Mouse (Mus musculus) testis, postnatal 14 days (tissue): ENCODE data around the gene Rfx3.
A peak's percentile ranks its signal among the peaks of the same experiment; 100 is the strongest.

Experiments
- DNase-seq: peaks from one replicate; pipeline ENCODE4 v3.0.0; 2021; ENCODE audit warnings: low spot score

The Rfx3 gene

DNA sequence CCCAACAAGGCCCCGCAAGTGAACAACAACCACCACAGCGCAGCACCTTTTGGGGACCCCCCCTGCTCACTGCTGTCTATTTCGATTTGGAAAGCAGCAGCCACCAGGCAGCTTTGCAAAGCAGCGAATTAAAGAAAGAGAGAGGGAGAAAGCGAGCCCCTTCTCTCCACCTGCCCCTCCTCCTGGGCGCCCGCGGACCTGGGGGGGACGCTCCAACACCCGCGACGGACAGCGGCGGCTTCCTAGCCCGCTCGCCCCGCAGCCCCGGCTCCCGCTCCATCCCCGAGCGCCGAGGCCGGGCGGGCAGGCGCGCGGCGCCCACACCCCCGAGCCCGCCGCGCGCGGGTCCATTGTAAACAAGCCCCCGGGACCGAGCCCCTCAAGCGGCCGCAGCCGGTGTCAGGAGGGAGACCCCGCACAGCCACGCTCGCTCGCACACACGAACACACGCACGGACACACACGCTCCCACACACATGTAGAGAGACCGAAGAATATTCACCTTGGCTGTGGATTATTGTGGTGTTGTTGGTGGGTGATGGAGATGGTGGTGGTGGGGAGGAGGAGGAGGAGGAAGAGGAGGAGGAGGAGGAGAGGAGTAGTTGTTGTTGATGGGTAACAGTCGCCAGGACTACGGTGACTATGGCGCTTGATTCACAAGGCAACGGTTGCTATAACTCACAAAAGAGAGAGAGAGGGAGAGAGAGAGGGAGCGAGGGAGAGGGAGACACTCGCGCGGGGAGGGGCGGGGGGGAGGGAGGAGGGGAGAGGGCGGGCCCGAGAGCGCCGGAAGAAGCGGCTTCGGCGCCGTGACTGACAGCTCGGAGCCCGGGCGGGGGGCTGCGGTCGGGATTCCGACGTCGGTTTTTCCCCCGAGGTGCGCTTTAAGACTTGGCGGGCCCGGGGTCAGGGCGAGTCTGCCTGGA, at the start of gene Rfx3:
Gene Rfx3 (minus strand): TSS at position 696 of the 925 bp plus-strand sequence.
- peak; percentile 66 for DNase-seq

DNA sequence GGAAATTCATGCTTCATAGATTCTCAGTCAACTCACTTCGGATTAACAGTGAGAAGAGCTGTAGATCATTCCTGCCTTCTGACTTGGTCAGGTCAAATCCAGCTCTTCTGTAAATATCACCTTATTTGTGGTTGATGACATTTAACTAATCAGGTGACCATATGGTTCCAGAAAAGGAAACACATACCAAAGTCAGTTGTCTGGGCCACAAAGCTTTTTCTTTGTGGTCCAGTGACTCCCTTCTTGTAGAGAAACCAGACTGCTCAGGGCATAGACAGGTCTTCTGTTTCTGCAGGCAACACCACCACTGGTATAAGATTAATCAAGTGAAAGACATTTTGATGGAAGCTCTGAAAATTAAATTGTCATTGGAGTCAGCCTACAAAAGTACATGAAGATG, 41.1 kb upstream of the Rfx3 start:
- DNase-seq: no peak

DNA sequence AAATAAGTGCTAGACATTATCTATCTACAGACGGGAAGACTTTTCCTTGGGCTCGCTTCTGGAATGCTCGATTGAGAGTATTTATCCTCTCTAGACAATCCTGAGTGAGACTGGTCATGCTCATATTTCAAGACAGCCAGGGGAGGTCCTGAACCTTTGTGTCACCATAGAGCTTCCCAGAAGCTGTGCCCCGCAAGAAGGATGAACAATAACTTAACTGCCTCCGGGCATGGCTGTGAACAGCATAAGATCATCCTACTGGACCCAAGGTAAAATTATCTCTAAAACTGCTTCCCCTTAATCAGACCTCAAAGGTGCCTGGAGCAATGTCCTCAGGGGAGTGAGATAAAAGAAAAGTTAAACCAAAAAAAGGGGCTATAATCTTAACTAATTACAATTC, 40.6 kb upstream of the Rfx3 start:
- no peak for DNase-seq

DNA sequence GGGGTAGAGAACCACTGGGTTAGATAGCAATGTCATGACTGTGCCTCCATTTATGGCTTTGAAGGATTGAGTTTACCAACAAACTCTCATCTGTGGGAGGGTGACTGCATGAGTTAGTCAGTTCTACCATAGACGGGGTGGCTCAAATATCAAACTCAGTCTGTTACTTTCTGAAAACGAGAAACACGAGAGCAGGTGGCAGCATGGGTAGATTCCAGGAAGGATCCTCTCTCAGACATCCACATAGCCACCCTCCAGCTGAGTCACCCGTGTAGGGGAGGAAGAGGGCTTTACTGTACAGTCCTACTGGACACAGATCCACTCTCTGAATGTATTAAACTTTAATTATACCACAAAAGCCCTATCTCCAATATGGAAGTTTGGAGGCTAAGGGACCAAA, 38.3 kb upstream of the Rfx3 start:
- no peak for DNase-seq

DNA sequence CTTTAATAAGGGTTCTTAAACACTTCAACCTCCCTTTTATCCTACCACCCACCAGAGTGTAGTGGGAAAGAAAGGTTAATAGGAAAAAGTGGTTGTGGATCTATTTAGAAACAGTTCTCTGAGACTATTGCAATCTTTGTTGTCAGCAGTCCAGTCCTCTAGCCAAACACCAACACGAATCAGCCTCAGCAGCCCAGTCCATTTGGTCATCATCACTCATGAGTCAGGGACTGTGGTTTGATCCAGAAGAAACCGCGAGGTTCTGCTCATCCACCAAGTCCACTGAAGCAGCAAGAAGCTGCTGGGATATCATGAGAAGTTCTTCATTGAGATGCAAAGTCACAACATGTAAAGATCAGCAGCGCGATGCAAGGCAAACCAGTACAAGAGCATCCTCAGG, 35.8 kb upstream of the Rfx3 start:
- no peak for DNase-seq

- no peak for DNase-seq
Observed at GRCm38 (mm10) chr19:28044950-28045349, 34.0 kb upstream of the Rfx3 start.

DNA sequence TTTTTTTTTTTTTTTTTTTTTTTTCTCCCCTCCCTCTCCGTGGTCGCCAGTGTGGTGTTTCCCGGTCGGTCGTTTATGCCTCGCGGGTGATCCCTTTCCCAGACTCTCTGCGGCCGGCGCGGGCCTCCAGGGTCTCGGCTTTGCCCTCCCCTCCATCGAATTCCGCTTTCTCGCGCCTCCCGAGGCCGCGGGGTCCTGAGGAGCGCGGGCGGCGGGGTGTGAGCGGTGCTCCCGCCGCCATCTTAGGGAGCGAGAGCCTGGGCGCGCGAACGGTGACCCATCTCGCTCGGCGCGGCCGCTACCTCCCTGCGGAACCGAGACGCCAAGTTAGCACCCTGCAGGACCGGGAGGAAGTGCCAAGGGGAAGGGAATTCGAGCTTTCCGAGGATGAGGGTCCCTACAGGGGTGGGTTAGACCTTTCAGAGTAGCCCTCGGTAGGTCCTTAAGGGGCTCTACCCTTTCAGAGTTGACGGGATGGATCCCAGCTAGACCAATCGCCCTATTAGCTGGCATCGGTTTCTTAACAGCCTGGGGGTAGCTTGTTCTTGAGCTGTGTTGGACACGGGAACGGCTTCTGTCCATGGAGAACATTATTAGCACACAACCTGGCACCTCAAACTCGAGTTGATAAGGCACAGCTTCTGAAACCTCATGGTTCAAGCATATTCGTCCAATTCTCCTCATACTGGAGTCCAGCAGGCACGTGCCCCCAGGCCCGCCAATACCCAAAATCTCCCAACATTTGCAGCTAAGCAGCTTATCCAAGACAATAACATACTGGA, 943 bp upstream of the Rfx3 start:
- DNase-seq: peak; percentile 79

GRCm38 (mm10) chr19:28011396-28011717, 391 bp upstream of the Rfx3 start:
- DNase-seq: peak; percentile 97

- DNase-seq: no peak
Observed at GRCm38 (mm10) chr19:28009587-28010281, 1.2 kb downstream of the Rfx3 start.

- no peak for DNase-seq
Observed at GRCm38 (mm10) chr19:28004190-28004589, 6.8 kb downstream of the Rfx3 start.

- DNase-seq: no peak
Observed at GRCm38 (mm10) chr19:28003474-28003873, 7.5 kb downstream of the Rfx3 start.

GRCm38 (mm10) chr19:28002708-28003107, 8.3 kb downstream of the Rfx3 start:
- DNase-seq: no peak

DNA sequence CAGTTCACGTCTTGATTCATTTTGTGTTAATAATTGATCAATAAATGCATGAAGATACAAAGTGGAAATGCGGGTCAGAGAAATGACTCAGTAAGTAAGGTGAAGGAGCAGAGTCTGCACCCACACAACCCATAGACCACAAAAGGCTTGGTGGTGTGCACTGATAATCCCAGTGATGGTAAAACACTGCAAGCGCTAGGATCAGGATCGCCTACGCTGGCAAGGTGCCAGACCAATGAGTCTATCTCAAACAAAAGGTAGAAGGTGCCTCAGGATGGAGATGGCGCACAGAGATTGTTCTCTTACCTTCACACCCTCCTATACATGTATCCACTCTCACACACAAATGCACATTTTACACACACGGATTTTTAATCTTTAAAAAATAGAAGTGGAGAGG, 18.2 kb downstream of the Rfx3 start:
- no peak for DNase-seq

GRCm38 (mm10) chr19:27988746-27989145, 22.2 kb downstream of the Rfx3 start:
- DNase-seq: no peak

GRCm38 (mm10) chr19:27967590-27967989, 43.4 kb downstream of the Rfx3 start:
- no peak for DNase-seq

DNA sequence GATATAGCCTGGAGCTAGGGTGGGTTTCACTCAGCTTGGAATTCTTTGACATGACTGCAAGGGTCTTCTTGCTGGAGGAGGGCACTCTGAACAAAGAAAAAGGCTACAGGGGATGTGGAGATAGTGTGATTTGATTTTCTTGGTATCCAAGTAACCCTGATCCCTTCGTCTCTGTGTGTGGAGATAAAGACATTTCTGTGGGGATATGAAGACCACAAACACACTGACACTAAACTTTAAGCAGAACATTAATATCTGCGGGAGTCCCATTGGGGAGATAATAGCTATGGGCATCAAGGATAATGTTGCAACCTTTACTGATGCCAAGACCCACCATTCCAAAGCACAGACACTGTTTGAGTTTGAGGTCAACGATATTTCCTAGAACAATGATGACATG, 49.7 kb downstream of the Rfx3 start:
- no peak for DNase-seq

DNA sequence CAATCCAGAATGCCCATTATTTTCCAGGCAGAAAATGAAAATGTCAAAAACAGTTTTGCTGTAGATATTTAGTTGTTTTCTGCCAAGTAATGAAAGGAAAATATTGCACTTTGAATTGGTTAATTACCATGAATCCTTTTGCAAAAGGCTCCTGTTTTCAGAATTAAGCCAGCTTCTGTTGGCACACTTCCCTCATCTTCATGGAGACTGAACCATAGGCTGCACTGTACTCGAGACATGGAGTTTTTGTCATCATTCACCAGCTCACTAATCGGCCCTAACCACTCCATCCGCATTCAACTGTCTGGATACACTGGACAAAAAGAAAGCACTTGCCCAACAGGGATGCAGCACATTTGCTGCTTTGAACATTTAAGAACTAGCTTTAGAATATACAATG, 75.5 kb downstream of the Rfx3 start:
- DNase-seq: no peak

- DNase-seq: no peak
Observed at GRCm38 (mm10) chr19:27931136-27931535, 79.8 kb downstream of the Rfx3 start.

- no peak for DNase-seq
Observed at GRCm38 (mm10) chr19:27926378-27926777, 84.6 kb downstream of the Rfx3 start.

GRCm38 (mm10) chr19:27919040-27919439, 91.9 kb downstream of the Rfx3 start:
- DNase-seq: no peak

- no peak for DNase-seq
Observed at GRCm38 (mm10) chr19:27916446-27916845, 94.5 kb downstream of the Rfx3 start.

DNA sequence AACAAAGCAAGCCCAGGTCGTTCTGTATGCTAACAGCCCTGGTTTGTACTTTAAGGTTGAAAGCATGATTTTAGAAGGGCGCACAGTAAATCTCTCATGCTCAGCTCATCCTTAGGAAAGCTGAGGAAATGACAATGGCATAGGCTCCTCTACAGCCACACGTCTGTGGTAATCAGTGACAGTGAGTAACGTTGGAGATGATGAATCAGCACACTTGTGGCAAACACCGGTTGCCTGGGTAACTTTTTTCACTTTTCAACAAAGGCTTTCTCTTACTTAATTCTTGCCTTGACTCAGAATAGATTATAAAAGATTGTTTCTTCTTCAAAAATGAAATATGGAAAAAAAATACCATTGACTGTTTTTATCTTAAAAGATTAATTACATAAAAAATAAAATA, 104.0 kb downstream of the Rfx3 start:
- DNase-seq: no peak

DNA sequence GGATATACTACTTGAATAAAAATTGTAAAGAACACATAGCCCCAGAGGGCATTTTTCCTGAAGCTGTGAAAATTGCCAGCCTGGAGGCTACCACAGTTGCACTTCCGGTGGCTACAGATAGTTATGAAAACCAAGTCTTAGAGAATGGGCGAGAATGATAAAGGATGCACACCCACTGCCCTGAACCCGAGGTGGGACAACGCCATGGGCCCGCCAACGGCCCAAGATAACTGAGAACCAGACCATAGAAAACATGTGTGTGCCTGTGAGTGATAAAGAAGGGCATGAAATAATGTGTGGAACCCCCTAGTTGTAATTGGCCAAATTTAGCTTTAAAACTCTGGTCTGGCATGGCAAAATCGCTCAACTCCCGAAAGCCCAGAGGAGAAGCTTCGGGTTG, 105.0 kb downstream of the Rfx3 start:
- no peak for DNase-seq
